Mouse (Mus musculus) lung, embryonic 15.5 days (tissue): ENCODE results near the gene Slc11a2. TPM values are rescaled to one million over a fixed set of nuclear protein-coding genes. Genes with fewer than 3 reads are reported as not detected.
A peak's percentile ranks its signal among the peaks of the same experiment; 100 is the strongest.

Source experiments
- ATAC-seq: fragments of 200-750 bp; cut with Nextera tagmentation; 2 replicates; pipeline ENCODE4 v1.8.0; 2017; ENCODE audit warnings: moderate number of reproducible peaks, borderline replicate concordance; ENCODE audit not compliant: low FRiP score, low TSS enrichment; ENCODE audit errors: extremely low read depth
- H3K27ac ChIP-seq: fragments of 300-500 bp; sonication (generic); 2 replicates; pipeline ENCODE4 v1.5.1; 2015; ENCODE audit warnings: moderate library complexity, mild to moderate bottlenecking, inconsistent platforms
- H3K27me3 ChIP-seq: fragments of 300-500 bp; sonication (generic); 2 replicates; pipeline ENCODE4 v1.6.1; 2015; ENCODE audit warnings: inconsistent platforms
- H3K36me3 ChIP-seq: fragments of 300-500 bp; sonication (generic); 2 replicates; pipeline ENCODE4 v1.6.1; 2015; ENCODE audit warnings: inconsistent platforms
- H3K4me1 ChIP-seq: fragments of 300-500 bp; sonication (generic); 2 replicates; pipeline ENCODE4 v1.6.1; 2015; ENCODE audit warnings: inconsistent platforms
- H3K4me2 ChIP-seq: fragments of 300-500 bp; sonication (generic); 2 replicates; pipeline ENCODE4 v1.6.1; 2015; ENCODE audit warnings: inconsistent platforms, mild to moderate bottlenecking, moderate library complexity
- H3K4me3 ChIP-seq: fragments of 300-500 bp; sonication (generic); 2 replicates; pipeline ENCODE4 v1.5.1; 2015; ENCODE audit warnings: mild to moderate bottlenecking, inconsistent platforms
- H3K9ac ChIP-seq: fragments of 300-500 bp; sonication (generic); 2 replicates; pipeline ENCODE4 v1.6.1; 2015; ENCODE audit warnings: inconsistent platforms
- H3K9me3 ChIP-seq: fragments of 300-500 bp; sonication (generic); 2 replicates; pipeline ENCODE4 v1.6.1; 2016; ENCODE audit warnings: inconsistent platforms
- WGBS: fragments of 180-500 bp; shearing (Covaris S2); methylation state at CpG from one replicate; pipeline ENCODE4 v1.1.7; 2015; 5-methylcytosine and 5-hydroxymethylcytosine counted together
- polyA plus RNA-seq: library from polyadenylated mRNA; unstranded; fragments of >200 nt; fragmentation: Nextera tagmentation; extraction: Ambion mirVana; gene quantifications from 2 replicates; pipeline ENCODE4 v1.2.1, GENCODE M21; 2015

Gene Slc11a2
- polyA plus RNA-seq, 1 experiment from 2014 or later = 26.0 TPM

- WGBS = 81% methylated on average over 8 of the region's 8 CpGs
- H3K27me3 ChIP-seq = no peaks in the 10 kb centered on the region
- H3K36me3 ChIP-seq = no peaks in the 10 kb centered on the region
- H3K4me3 ChIP-seq = no peak overlapping the region
- ATAC-seq = no peak
- no peak overlapping the region for H3K27ac ChIP-seq
- no peaks in the 10 kb centered on the region for H3K9me3 ChIP-seq
- no peak overlapping the region for H3K4me2 ChIP-seq
- H3K4me1 ChIP-seq = peaks cover 8% of the 10 kb centered on the region; the same call in 1 of the 2 replicates
- H3K9ac ChIP-seq = no peak overlapping the region
These were observed 9.2 kb downstream of the Slc11a2 start for GRCm38 (mm10) chr15:100415684-100416083.

- no peaks in the 10 kb centered on the region for H3K9me3 ChIP-seq
- H3K27ac ChIP-seq = no peak overlapping the region
- WGBS = 91% methylated on average over 13 of the region's 13 CpGs
- no peak overlapping the region for H3K4me3 ChIP-seq
- H3K9ac ChIP-seq = no peak overlapping the region
- no peaks in the 10 kb centered on the region for H3K27me3 ChIP-seq
- 0 out of 2 replicates have a peak, but pooled peaks cover 1% of the 10 kb centered on the region for H3K36me3 ChIP-seq
- no peak overlapping the region for H3K4me2 ChIP-seq
- H3K4me1 ChIP-seq = peaks cover 8% of the 10 kb centered on the region; the same call in 1 of the 2 replicates
- no peak for ATAC-seq
These were observed 9.9 kb downstream of the Slc11a2 start for GRCm38 (mm10) chr15:100414942-100415341.

GRCm38 (mm10) chr15:100414011-100414410 lies 10.9 kb downstream of the Slc11a2 start:
- H3K4me1 ChIP-seq = peaks cover 8% of the 10 kb centered on the region; the same call in 1 of the 2 replicates
- 0 out of 2 replicates have a peak, but pooled peaks cover 5% of the 10 kb centered on the region for H3K36me3 ChIP-seq
- H3K27ac ChIP-seq = no peak overlapping the region

GRCm38 (mm10) chr15:100413306-100413705 lies 11.6 kb downstream of the Slc11a2 start:
- Histone ChIP-seq H3K4me2 (no peak overlapping the region), H3K9ac (no peak overlapping the region), H3K9me3 (no peaks in the 10 kb centered on the region), H3K27me3 (no peaks in the 10 kb centered on the region), H3K4me3 (no peak overlapping the region), H3K4me1 (peaks cover 8% of the 10 kb centered on the region; the same call in 1 of the 2 replicates), H3K27ac (no peak overlapping the region), H3K36me3 (0 out of 2 replicates have a peak, but pooled peaks cover 6% of the 10 kb centered on the region)
- 82% methylated on average over 4 of the region's 5 CpGs for WGBS
- no peak for ATAC-seq

More at GRCm38 (mm10) chr15:100414011-100414410, 10.9 kb downstream of the Slc11a2 start:
- no peak overlapping the region for H3K4me3 ChIP-seq
- no peaks in the 10 kb centered on the region for H3K9me3 ChIP-seq
- no peak overlapping the region for H3K4me2 ChIP-seq
- 53% methylated on average over 4 of the region's 4 CpGs for WGBS
- no peak for ATAC-seq
- no peaks in the 10 kb centered on the region for H3K27me3 ChIP-seq
- H3K9ac ChIP-seq = no peak overlapping the region

- H3K4me2 ChIP-seq = no peak overlapping the region
- peaks cover 8% of the 10 kb centered on the region; the same call in 1 of the 2 replicates for H3K4me1 ChIP-seq
- no peak overlapping the region for H3K4me3 ChIP-seq
- H3K9me3 ChIP-seq = no peaks in the 10 kb centered on the region
- no peaks in the 10 kb centered on the region for H3K27me3 ChIP-seq
- WGBS = 81% methylated on average over 5 of the region's 5 CpGs
- H3K9ac ChIP-seq = no peak overlapping the region
- H3K36me3 ChIP-seq = peaks cover 15% of the 10 kb centered on the region; the same call in 1 of the 2 replicates
- no peak for ATAC-seq
- H3K27ac ChIP-seq = no peak overlapping the region
These were observed 13.1 kb downstream of the Slc11a2 start for GRCm38 (mm10) chr15:100411731-100412130.

- peak; percentile 32; the same call in 1 of the 2 replicates for ATAC-seq
- WGBS = 52% methylated on average over 14 of the region's 14 CpGs
- peaks cover 8% of the 10 kb centered on the region; the same call in 1 of the 2 replicates for H3K4me1 ChIP-seq
- no peaks in the 10 kb centered on the region for H3K27me3 ChIP-seq
- no peak overlapping the region for H3K27ac ChIP-seq
- peaks cover 16% of the 10 kb centered on the region for H3K36me3 ChIP-seq
- no peak overlapping the region for H3K4me3 ChIP-seq
- H3K9ac ChIP-seq = no peak overlapping the region
- H3K9me3 ChIP-seq = no peaks in the 10 kb centered on the region
- no peak overlapping the region for H3K4me2 ChIP-seq
These were observed 13.8 kb downstream of the Slc11a2 start for GRCm38 (mm10) chr15:100410918-100411672.

- no peaks in the 10 kb centered on the region for H3K27me3 ChIP-seq
- no peak overlapping the region for H3K27ac ChIP-seq
- no peak overlapping the region for H3K4me3 ChIP-seq
- no peak overlapping the region for H3K9ac ChIP-seq
- H3K9me3 ChIP-seq = no peaks in the 10 kb centered on the region
- peaks cover 59% of the 10 kb centered on the region for H3K36me3 ChIP-seq
- no peak for ATAC-seq
- WGBS = 64% methylated on average over 5 of the region's 5 CpGs
- H3K4me2 ChIP-seq = no peak overlapping the region
- H3K4me1 ChIP-seq = no peaks in the 10 kb centered on the region
These were observed 18.8 kb downstream of the Slc11a2 start for GRCm38 (mm10) chr15:100406088-100406487.

- H3K9ac ChIP-seq = no peak overlapping the region
- no peak for ATAC-seq
- no peaks in the 10 kb centered on the region for H3K27me3 ChIP-seq
- 87% methylated on average over 16 of the region's 16 CpGs for WGBS
- no peak overlapping the region for H3K4me3 ChIP-seq
- no peak overlapping the region for H3K27ac ChIP-seq
- no peak overlapping the region for H3K4me2 ChIP-seq
- no peaks in the 10 kb centered on the region for H3K9me3 ChIP-seq
- H3K4me1 ChIP-seq = no peaks in the 10 kb centered on the region
- peaks cover 80% of the 10 kb centered on the region for H3K36me3 ChIP-seq
These were observed 21.4 kb downstream of the Slc11a2 start for GRCm38 (mm10) chr15:100403318-100404000.

GRCm38 (mm10) chr15:100402798-100403197 lies 22.1 kb downstream of the Slc11a2 start:
- Histone ChIP-seq H3K4me3 (no peak overlapping the region), H3K4me2 (no peak overlapping the region), H3K9me3 (no peaks in the 10 kb centered on the region), H3K27ac (no peak overlapping the region), H3K9ac (no peak overlapping the region), H3K36me3 (peaks cover 80% of the 10 kb centered on the region), H3K27me3 (no peaks in the 10 kb centered on the region), H3K4me1 (no peaks in the 10 kb centered on the region)
- no peak for ATAC-seq
- 82% methylated on average over 4 of the region's 4 CpGs for WGBS

GRCm38 (mm10) chr15:100402347-100402746 lies 22.5 kb downstream of the Slc11a2 start:
- Histone ChIP-seq H3K4me1 (no peaks in the 10 kb centered on the region), H3K9me3 (no peaks in the 10 kb centered on the region), H3K9ac (no peak overlapping the region), H3K4me3 (no peak overlapping the region), H3K36me3 (peaks cover 80% of the 10 kb centered on the region), H3K27ac (no peak overlapping the region), H3K4me2 (no peak overlapping the region), H3K27me3 (no peaks in the 10 kb centered on the region)
- no peak for ATAC-seq
- WGBS = 80% methylated on average over 14 of the region's 14 CpGs

- no peaks in the 10 kb centered on the region for H3K27me3 ChIP-seq
- H3K36me3 ChIP-seq = peaks cover 86% of the 10 kb centered on the region
- no peak overlapping the region for H3K27ac ChIP-seq
- ATAC-seq = no peak
- H3K9me3 ChIP-seq = no peaks in the 10 kb centered on the region
- no peak overlapping the region for H3K4me2 ChIP-seq
- H3K9ac ChIP-seq = no peak overlapping the region
- 97% methylated on average over 4 of the region's 4 CpGs for WGBS
- H3K4me3 ChIP-seq = no peak overlapping the region
- no peaks in the 10 kb centered on the region for H3K4me1 ChIP-seq
These were observed 23.1 kb downstream of the Slc11a2 start for GRCm38 (mm10) chr15:100401811-100402210.
